Mouse (Mus musculus): ENCODE measurements around the gene Flcn. TPM values are rescaled to one million over a fixed set of nuclear protein-coding genes. Genes with fewer than 3 reads are reported as not detected.

Flcn gene
- polyA plus RNA-seq (2015; fragmentation: Nextera tagmentation; extraction: Ambion mirVana) = 30.6 and 31.7 TPM in 2 replicates

DNA sequence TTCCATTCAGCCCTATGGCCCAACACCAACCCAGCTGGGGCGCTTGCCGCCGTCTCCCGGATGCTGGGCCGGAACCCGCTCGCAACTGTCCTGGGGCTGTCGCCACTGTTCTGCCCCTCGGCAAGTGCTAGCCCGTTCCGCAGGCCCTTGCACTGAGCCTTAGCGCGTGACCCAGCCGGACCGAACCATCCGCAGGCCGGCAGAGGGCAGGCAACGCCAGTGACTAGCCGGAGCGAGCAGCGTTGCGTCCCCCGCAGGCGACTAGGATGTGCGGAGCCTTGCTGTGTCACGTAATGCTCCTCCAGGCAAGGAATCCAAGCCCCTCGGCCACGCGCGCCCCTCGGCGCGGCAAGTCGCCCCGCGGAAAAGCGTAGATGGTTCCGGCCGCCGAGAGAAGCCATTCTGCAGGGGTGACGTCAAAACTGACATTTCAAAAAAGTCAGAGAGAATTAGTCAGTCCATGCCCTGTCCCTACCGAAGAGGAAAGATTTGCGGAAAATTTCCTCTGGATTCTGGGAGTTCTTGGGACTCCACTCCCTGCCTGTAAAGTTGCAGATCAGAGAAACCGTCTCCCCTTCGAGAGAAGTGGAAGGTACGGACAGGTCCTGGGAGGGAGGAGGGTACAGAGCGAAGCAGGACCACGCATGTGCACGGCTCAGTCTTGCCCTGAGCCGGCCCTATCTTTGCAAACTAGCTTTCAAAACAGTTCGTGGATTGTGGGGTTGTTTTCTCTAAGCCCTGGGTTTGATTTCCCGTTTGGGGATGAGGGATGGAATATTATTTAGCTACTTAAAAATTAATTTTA is at the start of gene Flcn:
Gene Flcn (minus strand): TSS at position 347 of the 805 bp plus-strand sequence.
- TF ChIP-seq CTCF (IDR thresholded peaks at IDR 0.05; ENCODE audit: low read depth) = peak; percentile 50
- peak; percentile 91 for ATAC-seq (replicated peaks; ENCODE audit: low FRiP score, low read depth)
- peaks cover 20% of the 10 kb centered on the region; the same call in 1 of the 2 replicates for H3K36me3 ChIP-seq (ENCODE audit: insufficient read depth, low read length)
- peak within 1 kb of the TSS; percentile 85 for H3K4me2 ChIP-seq (ENCODE audit: low read length)
- H3K27me3 ChIP-seq (ENCODE audit: insufficient read depth, low read length) = no peaks in the 10 kb centered on the region
- H3K4me1 ChIP-seq (replicated peaks; ENCODE audit: insufficient read depth, low read length) = peaks cover 8% of the 10 kb centered on the region
- peak; percentile 96 for DNase-seq (ENCODE audit: low spot score)
- H3K4me3 ChIP-seq (replicated peaks; ENCODE audit: low read depth, low read length) = peak within 1 kb of the TSS; percentile 77
- H3K9me3 ChIP-seq (replicated peaks; ENCODE audit: low read length) = no peaks in the 10 kb centered on the region
- H3K9ac ChIP-seq (ENCODE audit: low read depth, low read length) = peak within 1 kb of the TSS; percentile 90
- H3K27ac ChIP-seq = peak within 1 kb of the TSS; percentile 95
- WGBS = under 1% methylated on average over 52 of the region's 52 CpGs

DNA sequence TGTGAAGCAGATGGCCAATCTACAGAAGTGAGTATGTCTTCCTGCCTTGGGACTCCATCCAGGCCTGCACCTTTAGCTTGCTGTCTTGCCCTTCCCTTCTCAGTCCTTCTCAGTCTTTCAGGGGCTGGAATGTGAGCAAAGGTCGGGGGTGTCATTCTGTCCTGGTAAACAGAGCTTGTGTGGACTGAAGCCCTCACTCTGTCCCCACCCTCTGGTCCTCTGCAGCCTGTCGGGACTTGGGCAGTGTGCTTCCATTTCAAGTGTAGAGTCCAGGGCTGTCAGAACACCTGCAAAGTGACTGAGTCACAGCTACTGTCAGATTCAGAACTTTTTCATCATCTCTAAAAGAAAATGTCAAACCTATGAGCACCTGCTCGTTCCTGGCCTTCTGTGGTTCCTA is 43.0 kb upstream of the Flcn start:
- Histone ChIP-seq H3K27ac (no peak overlapping the region), H3K9me3 (replicated peaks; ENCODE audit: low read length) (no peaks in the 10 kb centered on the region), H3K4me1 (replicated peaks; ENCODE audit: insufficient read depth, low read length) (0 out of 2 replicates have a peak, but pooled peaks cover 6% of the 10 kb centered on the region), H3K4me3 (replicated peaks; ENCODE audit: low read depth, low read length) (no peak overlapping the region), H3K4me2 (ENCODE audit: low read length) (no peak overlapping the region), H3K27me3 (ENCODE audit: insufficient read depth, low read length) (no peaks in the 10 kb centered on the region), H3K36me3 (ENCODE audit: insufficient read depth, low read length) (no peaks in the 10 kb centered on the region; the same call in 1 of the 2 replicates), H3K9ac (ENCODE audit: low read depth, low read length) (no peak overlapping the region)
- DNase-seq (ENCODE audit: low spot score) (no peak), ATAC-seq (replicated peaks; ENCODE audit: low FRiP score, low read depth) (no peak)
- TF ChIP-seq CTCF (IDR thresholded peaks at IDR 0.05; ENCODE audit: low read depth) = no peak
- 66% methylated on average over 3 of the region's 3 CpGs for WGBS

DNA sequence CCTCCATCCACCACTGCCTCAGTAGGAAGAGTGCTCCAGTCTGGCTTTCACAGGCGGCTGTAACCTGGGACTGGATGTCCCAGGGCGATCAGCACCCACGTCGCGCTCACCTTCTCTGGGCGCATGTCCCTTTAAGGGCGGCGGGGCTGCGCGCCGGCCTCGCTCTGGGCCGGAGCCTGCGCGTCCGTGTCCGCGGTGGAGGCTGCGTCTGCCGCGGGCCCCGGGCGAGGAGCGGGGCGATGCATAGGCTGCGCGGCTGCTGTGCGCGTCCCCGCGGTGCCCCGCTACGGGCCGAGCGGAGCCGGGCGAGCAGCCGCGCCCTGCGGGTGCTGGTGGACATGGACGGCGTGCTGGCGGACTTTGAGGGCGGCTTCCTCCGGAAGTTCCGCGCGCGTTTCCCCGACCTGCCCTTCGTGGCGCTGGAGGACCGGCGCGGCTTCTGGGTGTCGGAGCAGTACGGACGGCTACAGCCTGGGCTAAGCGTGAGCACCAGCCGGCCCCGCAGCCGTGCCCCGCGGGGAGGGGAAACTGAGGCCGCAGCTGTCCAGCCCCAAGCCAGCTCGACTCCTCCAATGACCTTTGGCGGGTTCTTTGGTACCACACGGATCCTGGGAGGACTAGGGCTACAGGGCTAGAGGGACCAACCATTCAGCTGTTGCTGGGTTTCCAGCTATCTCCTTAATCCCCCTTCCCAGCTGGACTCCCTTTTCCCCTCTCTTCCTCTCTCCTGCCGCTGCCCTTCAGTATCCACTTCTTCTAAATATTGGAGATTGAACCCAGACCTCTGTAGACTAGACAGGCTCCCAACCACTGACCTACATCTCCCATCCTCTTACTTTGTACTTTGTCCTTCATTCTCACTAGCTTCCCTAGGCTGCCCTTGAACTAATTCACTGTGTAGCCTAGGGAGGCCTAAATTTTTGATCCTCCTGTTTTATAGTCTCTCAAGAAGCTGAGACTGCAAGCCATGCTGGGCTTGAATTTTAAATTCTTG is 38.4 kb upstream of the Flcn start:
- WGBS = under 1% methylated on average over 66 of the region's 69 CpGs

DNA sequence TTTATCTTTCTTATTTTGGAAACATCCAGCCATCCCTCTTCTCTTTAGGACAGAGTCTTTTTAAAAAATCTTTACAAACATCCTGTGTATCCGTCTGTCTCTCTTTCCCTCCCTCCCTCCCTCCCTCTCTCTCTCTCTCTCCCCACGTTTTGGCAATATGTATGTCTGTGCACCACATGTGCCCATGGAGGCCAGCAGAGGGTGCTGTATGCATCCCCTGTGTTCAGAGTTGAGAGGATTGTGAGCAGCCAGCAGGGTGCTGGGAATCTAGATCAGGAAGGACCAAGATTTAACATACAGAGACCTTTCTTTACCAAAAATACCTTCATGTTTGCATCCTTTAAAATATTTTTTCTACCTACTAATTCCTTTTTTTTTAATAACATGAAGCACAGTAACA is 37.3 kb upstream of the Flcn start:
- no peak for ATAC-seq (replicated peaks; ENCODE audit: low FRiP score, low read depth)
- no peak overlapping the region for H3K9ac ChIP-seq (ENCODE audit: low read depth, low read length)
- no peak overlapping the region for H3K4me2 ChIP-seq (ENCODE audit: low read length)
- peak overlapping the region; percentile 88; the same call in 1 of the 2 replicates for H3K4me3 ChIP-seq (replicated peaks; ENCODE audit: low read depth, low read length)
- no peaks in the 10 kb centered on the region for H3K9me3 ChIP-seq (replicated peaks; ENCODE audit: low read length)
- 0 out of 2 replicates have a peak, but pooled peaks cover 6% of the 10 kb centered on the region for H3K4me1 ChIP-seq (replicated peaks; ENCODE audit: insufficient read depth, low read length)
- peak; percentile 72 for DNase-seq (ENCODE audit: low spot score)
- TF ChIP-seq CTCF (IDR thresholded peaks at IDR 0.05; ENCODE audit: low read depth) = peak; percentile 74
- H3K36me3 ChIP-seq (ENCODE audit: insufficient read depth, low read length) = no peaks in the 10 kb centered on the region; the same call in 1 of the 2 replicates
- 11% methylated on average over 2 of the region's 2 CpGs for WGBS
- no peaks in the 10 kb centered on the region for H3K27me3 ChIP-seq (ENCODE audit: insufficient read depth, low read length)
- no peak overlapping the region for H3K27ac ChIP-seq

More for the DNA sequence above, 38.4 kb upstream of the Flcn start:
- H3K9me3 ChIP-seq (replicated peaks; ENCODE audit: low read length) = no peaks in the 10 kb centered on the region
- no peaks in the 10 kb centered on the region; the same call in 1 of the 2 replicates for H3K36me3 ChIP-seq (ENCODE audit: insufficient read depth, low read length)
- H3K4me2 ChIP-seq (ENCODE audit: low read length) = peak overlapping the region; percentile 78
- 0 out of 2 replicates have a peak, but pooled peaks cover 6% of the 10 kb centered on the region for H3K4me1 ChIP-seq (replicated peaks; ENCODE audit: insufficient read depth, low read length)
- ATAC-seq (replicated peaks; ENCODE audit: low FRiP score, low read depth) (peak; percentile 81), DNase-seq (ENCODE audit: low spot score) (peak; percentile 83)
- no peak; the same call in 1 of the 2 replicates for TF ChIP-seq CTCF (IDR thresholded peaks at IDR 0.05; ENCODE audit: low read depth)
- peak overlapping the region; percentile 90 for H3K27ac ChIP-seq
- H3K9ac ChIP-seq (ENCODE audit: low read depth, low read length) = peak overlapping the region; percentile 91
- H3K4me3 ChIP-seq (replicated peaks; ENCODE audit: low read depth, low read length) = peak overlapping the region; percentile 88
- no peaks in the 10 kb centered on the region for H3K27me3 ChIP-seq (ENCODE audit: insufficient read depth, low read length)

DNA sequence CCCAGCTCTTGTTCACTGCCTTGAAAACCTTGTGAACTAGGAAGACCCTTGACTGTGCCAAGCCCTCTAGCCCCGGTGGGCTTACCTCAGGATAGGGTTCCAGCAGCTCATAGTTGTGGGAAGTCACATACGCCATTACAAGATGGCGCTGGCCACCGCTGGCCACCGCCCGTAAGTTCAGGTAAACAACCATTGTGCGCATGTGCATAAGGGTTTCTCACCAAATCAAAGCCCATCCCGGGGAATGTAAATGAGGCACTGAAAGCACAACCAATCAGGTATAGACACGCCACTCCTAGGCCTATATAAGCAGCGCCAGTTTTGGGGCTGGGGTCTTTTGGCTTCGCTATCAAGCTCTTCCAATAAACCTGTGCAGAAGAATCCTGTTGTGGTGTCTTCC is 36.5 kb upstream of the Flcn start:
- H3K4me1 ChIP-seq (replicated peaks; ENCODE audit: insufficient read depth, low read length) = 0 out of 2 replicates have a peak, but pooled peaks cover 6% of the 10 kb centered on the region
- no peak overlapping the region for H3K27ac ChIP-seq
- no peak overlapping the region for H3K9ac ChIP-seq (ENCODE audit: low read depth, low read length)
- no peak for TF ChIP-seq CTCF (IDR thresholded peaks at IDR 0.05; ENCODE audit: low read depth)
- no peaks in the 10 kb centered on the region for H3K9me3 ChIP-seq (replicated peaks; ENCODE audit: low read length)
- H3K4me3 ChIP-seq (replicated peaks; ENCODE audit: low read depth, low read length) = no peak overlapping the region
- ATAC-seq (replicated peaks; ENCODE audit: low FRiP score, low read depth) (no peak), DNase-seq (ENCODE audit: low spot score) (no peak)
- no peak overlapping the region for H3K4me2 ChIP-seq (ENCODE audit: low read length)
- 98% methylated on average over 11 of the region's 11 CpGs for WGBS
- no peaks in the 10 kb centered on the region; the same call in 1 of the 2 replicates for H3K36me3 ChIP-seq (ENCODE audit: insufficient read depth, low read length)
- H3K27me3 ChIP-seq (ENCODE audit: insufficient read depth, low read length) = no peaks in the 10 kb centered on the region

Data from kidney, postnatal 0 days (tissue).